Mouse (Mus musculus) adrenal gland (tissue): ENCODE data around the gene Rnf220.

Experiments
- intact Hi-C: fragments of 180-260 bp; cut with DNase I; formaldehyde crosslinking; loops from one replicate; pipeline ENCODE4 v1.15.1; 2025
- long read RNA-seq, 2 experiments: library from polyadenylated mRNA; unstranded; transcript quantifications; one replicate each; pipeline ENCODE4 v2.0.0; 2020; ENCODE audit warnings: borderline replicate concordance in 1 of 2; ENCODE audit not compliant: insufficient replicate concordance in 1 of 2

Gene Rnf220
- long read RNA-seq, experiment 1, partial matches to known transcripts, result 23 of 33 reads
- long read RNA-seq, experiment 1, other reads (novel, unspliced or antisense), result 7 of 33 reads
- long read RNA-seq, experiment 2, partial matches to known transcripts, result 31 of 46 reads
- long read RNA-seq, experiment 2, other reads (novel, unspliced or antisense), result 9 of 46 reads

DNA sequence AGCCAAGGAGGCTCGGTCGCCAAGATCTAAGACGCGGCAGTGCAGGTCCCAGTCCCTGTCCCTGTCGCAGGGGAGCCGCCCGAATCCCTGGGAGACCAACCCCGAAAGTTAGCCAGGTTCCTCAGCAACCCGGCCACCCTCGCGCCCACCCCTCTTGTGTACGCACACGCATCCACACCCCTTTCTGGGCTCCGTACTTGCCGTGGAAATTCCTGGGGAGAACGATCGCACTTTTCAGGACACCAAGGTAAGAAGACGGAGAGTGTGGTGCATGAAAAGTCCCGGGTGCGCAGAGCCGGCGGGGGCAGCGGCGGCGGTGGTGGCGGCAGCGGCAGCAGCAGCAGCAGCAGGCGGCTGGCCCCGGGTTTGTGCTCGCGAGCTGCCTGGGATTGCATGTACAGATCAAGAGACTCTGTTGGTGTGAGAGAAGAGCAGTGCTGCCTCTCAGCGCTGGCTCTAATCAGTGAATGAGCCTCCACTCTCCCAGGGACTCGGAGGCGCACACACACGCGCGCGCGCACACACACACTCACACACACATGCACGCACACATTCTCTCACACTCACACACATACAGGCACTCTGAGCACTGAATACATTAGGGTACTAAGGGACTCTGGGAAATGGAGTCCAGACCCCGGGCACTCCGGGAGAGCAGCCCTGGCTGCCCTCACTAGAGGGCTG, at the start of gene Rnf220:
Gene Rnf220 (minus strand): TSS at position 571 of the 684 bp plus-strand sequence.
- intact Hi-C loops, result no loop called here

GRCm38 (mm10) chr4:117546616-117547015, 49.8 kb upstream of the Rnf220 start:
- intact Hi-C loops, result no loop called here

DNA sequence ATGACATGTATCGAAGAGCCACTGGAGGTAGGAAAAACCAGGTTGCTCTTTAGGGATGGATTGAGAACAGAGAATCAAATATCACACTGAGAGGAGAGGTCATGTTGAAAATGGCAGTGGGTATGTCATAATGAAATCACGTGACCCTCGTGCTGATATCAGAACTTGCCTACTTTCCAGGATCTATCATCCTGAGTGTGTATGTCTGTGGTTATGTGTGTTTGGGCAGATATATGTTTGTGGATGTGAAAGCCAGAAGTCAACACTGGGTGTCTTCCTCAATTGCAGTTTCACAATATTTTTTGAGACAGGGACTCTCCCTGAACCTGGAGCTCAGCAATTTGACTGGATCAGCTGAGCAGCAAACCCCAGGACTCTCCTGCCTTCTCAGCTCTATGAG, 48.6 kb upstream of the Rnf220 start:
- intact Hi-C loops, result no loop called here

DNA sequence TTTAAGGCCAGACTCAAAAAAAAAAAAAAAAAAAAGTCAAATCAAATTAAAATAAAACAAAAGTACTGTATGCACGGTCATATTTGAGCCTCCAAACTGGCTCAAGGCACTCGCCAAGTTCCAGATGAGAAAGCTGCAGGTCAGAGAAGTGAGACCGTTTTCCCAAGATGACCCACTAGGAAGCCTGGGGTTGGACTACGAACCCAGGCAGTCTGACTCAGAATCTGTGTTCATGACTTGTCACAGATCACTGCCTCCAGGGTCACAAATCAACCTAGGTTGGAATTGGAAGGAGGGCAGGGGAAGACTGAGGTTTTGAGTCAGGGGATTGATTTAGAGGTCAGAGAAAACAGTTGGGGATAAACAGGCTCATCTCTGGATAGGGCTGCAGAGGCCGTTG, 43.7 kb upstream of the Rnf220 start:
- intact Hi-C loops, result no loop called here

DNA sequence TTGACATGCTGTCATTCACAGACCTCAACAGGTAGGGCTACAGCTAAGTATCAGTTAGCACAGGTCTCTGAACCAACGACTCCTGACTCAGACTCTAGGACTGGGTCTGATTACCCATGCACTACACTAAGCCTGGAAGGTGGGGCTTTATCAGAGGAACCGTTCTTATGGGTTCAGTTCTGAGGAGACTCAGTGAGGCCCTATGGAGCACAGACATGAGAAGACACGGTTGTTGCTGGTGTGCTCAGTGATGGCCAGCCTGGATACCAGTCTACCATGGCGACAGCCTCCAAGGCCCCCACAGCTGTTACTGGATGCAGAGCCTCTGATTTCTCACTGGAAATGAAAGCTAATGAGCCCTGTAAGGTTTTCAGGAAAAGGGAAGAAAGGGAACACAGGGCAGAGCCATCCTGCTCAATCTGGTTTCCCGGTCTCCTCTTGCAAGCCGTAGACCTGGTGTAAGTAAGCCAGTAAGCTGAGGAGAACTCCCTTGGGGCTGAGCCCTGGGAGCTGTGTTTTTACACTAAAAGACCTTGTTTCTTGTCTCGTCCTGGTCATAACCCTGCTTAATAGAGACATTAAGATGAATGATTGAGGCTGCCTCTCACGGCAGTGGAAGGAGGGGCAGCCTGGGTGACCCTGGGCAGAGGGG, 42.6 kb upstream of the Rnf220 start:
- intact Hi-C loops, result no loop called here

DNA sequence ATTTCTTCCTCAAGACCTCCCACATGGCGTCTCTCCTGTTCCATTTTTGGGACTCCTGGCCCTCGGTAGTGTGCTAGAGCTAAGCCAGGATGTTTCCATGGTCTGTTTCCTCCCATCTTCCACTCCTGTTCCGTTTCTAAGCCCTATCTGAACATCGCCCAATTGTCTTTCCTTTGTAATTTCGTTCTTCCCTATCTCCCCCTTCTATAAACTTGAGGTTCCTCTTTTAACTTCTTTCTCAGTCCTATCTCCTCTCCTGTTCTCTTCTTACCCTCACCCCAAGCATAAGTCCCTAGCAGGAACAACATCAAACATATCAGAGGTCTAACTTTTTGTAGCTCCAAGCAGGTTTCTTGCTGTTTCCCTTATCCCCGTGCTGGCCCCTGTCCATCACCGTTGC, 40.1 kb upstream of the Rnf220 start:
- intact Hi-C loops, result no loop called here

DNA sequence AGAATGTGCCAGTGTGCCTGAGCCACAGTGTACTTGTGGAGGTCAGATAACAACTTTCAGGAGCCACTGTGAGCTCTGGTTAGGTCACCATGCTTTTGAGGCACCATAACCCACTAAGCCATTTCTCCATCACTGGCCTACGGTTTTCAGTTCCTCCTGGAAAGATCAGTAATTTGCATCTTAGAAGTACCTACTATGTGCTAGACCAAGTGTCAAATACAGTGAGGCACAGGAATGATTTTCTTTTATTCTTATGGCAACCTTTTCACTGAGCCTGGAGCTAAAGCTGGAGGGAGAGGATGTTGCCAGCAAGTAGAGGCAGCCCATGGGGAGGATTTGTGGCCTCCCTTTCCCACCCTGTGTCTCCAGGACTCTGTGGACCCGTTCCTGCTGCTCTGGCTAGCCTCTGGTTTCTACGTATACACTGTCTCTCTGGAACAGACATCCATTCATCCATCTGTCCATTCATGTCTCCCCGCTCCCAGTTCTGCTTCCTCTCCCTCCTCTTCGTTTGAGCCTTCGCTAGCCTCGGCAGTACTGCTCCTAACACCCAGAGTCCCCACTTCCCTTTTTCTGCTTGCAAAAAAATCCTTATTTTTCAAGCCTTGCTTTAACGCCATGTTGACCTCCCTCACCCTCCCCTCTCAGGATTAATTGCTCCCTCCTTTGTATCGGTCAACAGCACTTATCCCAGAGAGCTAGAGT, 38.8 kb upstream of the Rnf220 start:
- intact Hi-C loops, result no loop called here

- intact Hi-C loops, result loop anchor here (5.0 kb wide), 2 partner anchors 203 to 258 kb away; no protein-coding TSS in a partner anchor
Measured at GRCm38 (mm10) chr4:117529843-117530242, 33.0 kb upstream of the Rnf220 start.

DNA sequence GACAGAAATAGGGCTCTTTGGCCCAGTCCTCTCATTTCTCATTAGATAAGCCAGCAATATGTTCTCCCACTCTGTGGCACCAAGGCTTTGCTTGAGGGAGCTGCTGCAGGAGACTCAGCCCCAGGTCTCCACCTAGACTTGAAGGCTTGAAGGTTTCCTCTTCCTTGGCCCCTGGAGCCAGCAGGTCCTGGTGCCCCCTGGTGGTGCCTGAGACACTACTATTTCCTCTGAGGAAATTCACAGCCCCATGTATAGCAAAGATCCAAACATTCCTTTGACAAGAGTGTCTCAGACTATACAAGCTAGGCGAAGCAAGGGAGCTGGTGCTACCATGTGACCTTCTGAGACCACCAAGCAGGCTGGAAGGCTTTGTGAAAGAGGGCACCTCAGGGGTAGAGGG, 31.1 kb upstream of the Rnf220 start:
- intact Hi-C loops, result loop anchor here (5.0 kb wide), 2 partner anchors 201 to 256 kb away; no protein-coding TSS in a partner anchor

DNA sequence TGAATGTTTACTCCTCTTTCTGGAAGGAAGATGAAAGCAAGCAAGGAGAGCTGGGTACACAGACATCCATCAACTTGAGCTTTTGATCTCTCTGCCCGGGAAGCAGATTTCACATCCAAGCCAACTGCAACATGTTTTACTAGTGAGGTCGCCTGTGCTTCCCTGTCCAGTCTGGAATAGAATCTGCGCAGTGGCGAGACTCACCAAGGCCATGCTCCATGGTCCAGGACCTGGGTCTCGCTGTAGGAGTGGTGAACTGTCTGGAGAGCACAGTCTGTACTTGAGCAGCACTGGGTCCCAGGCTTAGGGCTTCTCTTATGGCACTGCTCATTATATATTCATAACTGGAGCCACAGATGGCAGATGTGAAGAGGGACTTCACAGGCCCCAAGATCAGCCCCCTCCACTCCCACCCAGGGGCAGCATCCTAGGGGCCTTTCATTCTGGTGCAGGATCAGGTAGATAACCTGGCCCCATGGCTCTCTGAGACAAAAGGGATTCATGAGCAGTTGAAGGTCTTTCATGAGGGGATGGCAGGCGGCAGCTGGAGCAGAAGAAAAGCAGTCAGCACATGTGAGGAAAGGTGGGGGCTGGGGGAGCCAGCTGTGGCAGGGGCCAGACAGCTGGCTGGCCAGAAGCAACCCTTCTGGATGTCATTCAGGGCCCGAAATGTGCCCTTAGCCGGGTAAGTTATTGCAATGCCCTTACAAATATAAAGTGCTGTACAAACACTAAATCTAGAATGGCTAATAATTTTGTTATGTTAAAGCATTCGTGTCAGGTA, 30.5 kb upstream of the Rnf220 start:
- intact Hi-C loops, result loop anchor here (5.0 kb wide), 2 partner anchors 200 to 255 kb away; no protein-coding TSS in a partner anchor

DNA sequence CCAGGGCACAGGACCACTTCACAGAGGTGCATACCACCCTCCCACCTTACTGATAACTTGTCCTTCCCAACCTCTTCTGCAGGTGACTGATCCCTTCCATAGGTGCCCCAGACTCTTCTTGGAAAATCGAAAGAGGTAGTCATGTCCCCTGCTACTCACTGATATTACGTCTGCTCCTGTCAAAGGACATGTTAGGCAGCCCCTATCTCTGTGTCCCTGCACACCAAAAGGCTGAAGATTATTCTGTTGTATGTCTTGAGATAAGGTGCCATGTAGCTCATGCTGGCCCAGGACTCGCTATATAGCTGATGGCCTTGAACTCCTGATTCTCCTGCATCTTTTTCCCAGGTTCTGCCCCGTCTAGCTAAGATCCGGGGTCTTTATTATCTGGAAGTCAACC, 29.1 kb upstream of the Rnf220 start:
- intact Hi-C loops, result loop anchor here (5.0 kb wide), 2 partner anchors 199 to 254 kb away; no protein-coding TSS in a partner anchor

DNA sequence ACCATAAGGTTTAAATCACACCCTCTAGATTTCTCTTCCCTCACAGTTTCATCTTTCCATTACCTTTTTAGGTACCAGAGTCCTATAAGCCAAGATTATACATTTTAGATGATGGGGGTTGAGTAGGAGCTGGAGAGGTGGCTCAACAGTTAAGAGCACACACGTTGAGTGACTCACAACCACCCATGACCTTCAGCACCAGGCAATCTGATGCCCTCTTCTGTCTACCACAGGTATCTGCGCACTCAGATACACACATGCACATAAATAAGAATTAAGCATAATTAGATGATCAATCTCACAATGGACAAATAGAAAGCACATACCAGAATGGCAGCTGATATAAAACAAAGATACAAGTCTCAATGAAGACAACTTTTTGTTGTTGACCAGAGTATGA, 24.5 kb upstream of the Rnf220 start:
- intact Hi-C loops, result no loop called here

GRCm38 (mm10) chr4:117518246-117518645, 21.4 kb upstream of the Rnf220 start:
- intact Hi-C loops, result no loop called here

DNA sequence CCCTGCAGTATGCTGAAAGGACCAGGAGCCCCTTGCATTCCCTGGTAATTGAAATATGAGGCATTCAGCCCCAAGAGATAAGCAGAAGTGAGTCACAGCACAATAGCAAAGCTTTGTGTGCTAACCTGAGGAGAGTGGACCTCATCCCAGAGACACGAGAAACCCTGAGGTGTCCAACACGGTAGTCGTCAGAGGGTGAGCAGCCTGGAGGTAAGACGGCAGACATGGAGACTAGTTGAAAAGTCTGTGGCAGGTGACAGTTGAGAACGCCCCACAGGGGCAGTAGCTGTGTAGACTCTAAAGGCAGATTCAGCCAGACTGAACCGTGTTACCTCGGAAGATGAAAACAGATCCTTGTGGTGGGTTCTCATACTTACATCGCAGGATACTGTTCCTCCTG, 2.2 kb upstream of the Rnf220 start:
- intact Hi-C loops, result no loop called here

- intact Hi-C loops, result no loop called here
Measured at GRCm38 (mm10) chr4:117495869-117496401, 917 bp downstream of the Rnf220 start.

- intact Hi-C loops, result no loop called here
Measured at GRCm38 (mm10) chr4:117494911-117495501, 1.8 kb downstream of the Rnf220 start.

DNA sequence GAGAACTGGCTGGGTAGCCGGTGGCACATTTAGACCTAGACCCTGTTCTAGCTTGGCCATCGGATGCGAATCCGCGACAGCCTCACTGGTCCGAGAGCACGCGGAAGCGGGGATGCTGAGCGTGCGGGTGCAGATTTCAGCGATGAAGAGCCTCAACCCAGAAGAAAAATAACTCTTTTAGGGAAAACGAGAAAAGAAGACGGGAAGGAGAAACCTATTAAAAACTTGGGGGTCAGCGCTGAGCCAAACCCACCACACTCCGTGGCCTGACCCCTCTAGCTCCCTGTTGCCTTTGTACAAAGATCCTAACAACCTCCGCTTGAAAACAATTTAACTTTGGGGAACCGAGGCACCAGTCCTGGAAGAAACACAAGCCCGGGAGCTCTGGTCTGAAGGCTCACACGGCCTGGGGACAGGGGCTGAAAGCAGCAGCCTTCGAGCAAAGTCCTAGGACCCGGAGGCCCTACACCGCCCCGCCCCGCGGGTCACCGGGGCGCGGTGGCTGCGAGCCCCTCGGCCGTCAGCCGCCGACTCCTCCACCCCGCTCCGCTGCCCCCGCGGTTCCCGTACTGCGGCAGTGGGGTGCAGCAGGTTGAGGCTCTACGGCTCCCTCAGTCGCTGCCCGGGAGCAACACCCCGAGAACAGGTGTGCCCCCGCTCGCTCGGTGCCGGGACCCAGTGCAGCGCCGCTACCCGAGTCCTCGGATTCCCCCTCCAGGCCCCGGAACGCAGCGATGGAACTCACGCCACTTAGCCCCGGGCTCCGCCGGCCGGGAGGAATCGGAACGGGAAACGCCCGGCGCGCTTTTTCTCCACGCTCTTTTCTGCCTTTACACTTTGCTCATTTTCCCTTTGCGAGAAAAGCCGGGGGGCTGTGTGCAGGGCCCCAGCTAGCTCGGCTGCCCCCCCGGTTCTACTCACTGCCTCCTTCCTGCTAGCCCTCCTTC, 2.7 kb downstream of the Rnf220 start:
- intact Hi-C loops, result no loop called here

GRCm38 (mm10) chr4:117493161-117493568, 3.7 kb downstream of the Rnf220 start:
- intact Hi-C loops, result no loop called here

DNA sequence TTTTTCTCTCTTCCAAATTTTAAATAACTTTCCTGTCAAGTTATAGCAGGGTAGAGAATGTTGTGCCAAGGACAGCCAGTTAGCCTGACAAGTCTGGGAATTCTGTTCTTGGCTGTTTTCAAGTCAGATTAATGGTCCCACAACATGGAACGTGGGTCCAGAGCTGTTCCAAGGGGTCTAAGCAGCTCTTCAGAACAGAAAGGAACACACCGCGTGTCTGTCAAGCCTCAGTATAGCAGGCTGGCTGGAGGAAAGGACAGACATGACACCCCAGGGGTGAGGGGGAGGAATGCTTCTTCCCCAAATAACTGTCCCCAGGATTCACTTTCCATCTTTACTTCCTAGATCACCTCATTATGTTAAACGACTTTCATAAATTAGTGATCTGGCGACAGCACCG, 5.0 kb downstream of the Rnf220 start:
- intact Hi-C loops, result no loop called here
